Mouse (Mus musculus) liver, embryonic 16.5 days (tissue): ENCODE measurements around the gene Fars2. TPM values are rescaled to one million over a fixed set of nuclear protein-coding genes. Genes with fewer than 3 reads are reported as not detected.

ENCODE experiments used
- ATAC-seq: fragments of 200-750 bp; cut with Nextera tagmentation; 2 replicates; pipeline ENCODE4 v1.8.0; 2017; ENCODE audit warnings: low read depth, mild to moderate bottlenecking, moderate number of reproducible peaks, moderate library complexity
- H3K27ac ChIP-seq: fragments of 300-500 bp; sonication (generic); 2 replicates; pipeline ENCODE4 v1.5.1; 2014; ENCODE audit warnings: mild to moderate bottlenecking, low read length
- H3K27me3 ChIP-seq: fragments of 300-500 bp; sonication (generic); 2 replicates; pipeline ENCODE4 v1.6.1; 2014; ENCODE audit warnings: low read depth, low read length, mixed read lengths; ENCODE audit not compliant: control insufficient read depth, insufficient read depth
- H3K36me3 ChIP-seq: fragments of 300-500 bp; sonication (generic); 2 replicates; pipeline ENCODE4 v1.6.1; 2014; ENCODE audit warnings: mild to moderate bottlenecking; ENCODE audit not compliant: control insufficient read depth, insufficient read depth
- H3K4me1 ChIP-seq: fragments of 300-500 bp; sonication (generic); 2 replicates; pipeline ENCODE4 v1.6.1; 2014; ENCODE audit warnings: low read depth, low read length, mixed read lengths; ENCODE audit not compliant: control insufficient read depth
- H3K4me2 ChIP-seq: fragments of 300-500 bp; sonication (generic); 2 replicates; pipeline ENCODE4 v1.6.1; 2014; ENCODE audit warnings: low read depth, low read length, mixed read lengths
- H3K4me3 ChIP-seq: fragments of 300-500 bp; sonication (generic); 2 replicates; pipeline ENCODE4 v1.5.1; 2014; ENCODE audit warnings: low read depth, mild to moderate bottlenecking, low read length
- H3K9ac ChIP-seq: fragments of 300-500 bp; sonication (generic); 2 replicates; pipeline ENCODE4 v1.6.1; 2014; ENCODE audit warnings: low read depth, low read length
- H3K9me3 ChIP-seq: fragments of 300-500 bp; sonication (generic); replicated peaks from 2 replicates; pipeline ENCODE4 v1.6.1; 2016; ENCODE audit warnings: low read length; ENCODE audit not compliant: control insufficient read depth
- WGBS: fragments of 180-500 bp; shearing (Covaris S2); extraction: QIAGEN DNeasy Blood & Tissue Kit; methylation state at CpG from one replicate; pipeline ENCODE4 v1.1.7; 2014; ENCODE audit not compliant: insufficient replicate concordance; 5-methylcytosine and 5-hydroxymethylcytosine counted together
- polyA plus RNA-seq: library from polyadenylated mRNA; unstranded; fragments of >200 nt; fragmentation: Nextera tagmentation; extraction: Ambion mirVana; gene quantifications from 2 replicates; pipeline ENCODE4 v1.2.1, GENCODE M21; 2015

Fars2 gene
- polyA plus RNA-seq, 1 experiment from 2014 or later, result 26.0 TPM

DNA sequence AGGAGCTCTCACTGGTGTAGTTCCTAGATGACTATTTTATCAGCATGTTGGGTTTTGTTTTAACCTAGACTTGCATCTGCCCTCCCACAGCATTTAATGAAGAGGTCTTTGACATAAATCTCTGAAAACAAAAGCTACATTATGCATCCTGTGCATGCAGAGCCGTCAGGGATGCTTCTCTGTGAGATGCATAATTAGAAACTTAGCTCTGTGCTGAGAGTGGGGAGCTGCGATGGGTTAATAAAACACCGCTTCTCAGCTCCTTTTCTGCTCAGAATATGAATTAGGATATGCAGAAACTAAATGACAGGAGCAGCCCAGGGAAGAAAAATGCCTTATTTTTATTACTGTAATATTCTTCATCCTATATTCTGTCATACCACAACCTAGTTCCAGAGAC, 251.6 kb downstream of the Fars2 start:
- no peaks in the 10 kb centered on the region for H3K36me3 ChIP-seq
- no peak overlapping the region for H3K9ac ChIP-seq
- no peaks in the 10 kb centered on the region for H3K27me3 ChIP-seq
- H3K4me2 ChIP-seq, result no peak overlapping the region
- no peaks in the 10 kb centered on the region for H3K4me1 ChIP-seq
- ATAC-seq, result no peak
- no peak overlapping the region for H3K27ac ChIP-seq
- H3K4me3 ChIP-seq, result no peak overlapping the region
- H3K9me3 ChIP-seq, result no peaks in the 10 kb centered on the region
- WGBS, result 76% methylated on average over 3 of the region's 3 CpGs

- Histone ChIP-seq H3K27me3 (no peaks in the 10 kb centered on the region), H3K4me3 (no peak overlapping the region), H3K36me3 (no peaks in the 10 kb centered on the region), H3K9me3 (no peaks in the 10 kb centered on the region), H3K9ac (no peak overlapping the region), H3K4me1 (no peaks in the 10 kb centered on the region), H3K4me2 (no peak overlapping the region), H3K27ac (no peak overlapping the region)
- no peak for ATAC-seq
- WGBS, result 67% methylated on average over 11 of the region's 11 CpGs
These were observed 252.2 kb downstream of the Fars2 start for GRCm38 (mm10) chr13:36369400-36369799.

GRCm38 (mm10) chr13:36383236-36383635, 266.0 kb downstream of the Fars2 start:
- H3K9me3 ChIP-seq, result no peaks in the 10 kb centered on the region
- 55% methylated on average over 2 of the region's 2 CpGs for WGBS
- no peak overlapping the region for H3K4me2 ChIP-seq
- no peaks in the 10 kb centered on the region; the same call in 1 of the 2 replicates for H3K4me1 ChIP-seq
- no peaks in the 10 kb centered on the region for H3K36me3 ChIP-seq
- no peak overlapping the region for H3K9ac ChIP-seq
- H3K27ac ChIP-seq, result no peak overlapping the region
- no peak overlapping the region for H3K4me3 ChIP-seq
- no peaks in the 10 kb centered on the region for H3K27me3 ChIP-seq
- ATAC-seq, result 0 out of 2 replicates have a peak, but pooled peaks have one; percentile 32

- no peak overlapping the region for H3K27ac ChIP-seq
- H3K36me3 ChIP-seq, result no peaks in the 10 kb centered on the region
- 73% methylated on average over 5 of the region's 5 CpGs for WGBS
- H3K4me3 ChIP-seq, result no peak overlapping the region
- H3K27me3 ChIP-seq, result no peaks in the 10 kb centered on the region
- no peak for ATAC-seq
- no peaks in the 10 kb centered on the region for H3K9me3 ChIP-seq
- H3K9ac ChIP-seq, result no peak overlapping the region
- H3K4me1 ChIP-seq, result no peaks in the 10 kb centered on the region; the same call in 1 of the 2 replicates
- H3K4me2 ChIP-seq, result no peak overlapping the region
These were observed 268.9 kb downstream of the Fars2 start for GRCm38 (mm10) chr13:36386074-36386473.

- no peaks in the 10 kb centered on the region; the same call in 1 of the 2 replicates for H3K4me1 ChIP-seq
- H3K36me3 ChIP-seq, result no peaks in the 10 kb centered on the region
- H3K9me3 ChIP-seq, result no peaks in the 10 kb centered on the region
- no peaks in the 10 kb centered on the region for H3K27me3 ChIP-seq
- WGBS, result 84% methylated on average over 7 of the region's 7 CpGs
- ATAC-seq, result no peak
- no peak overlapping the region for H3K4me2 ChIP-seq
- H3K4me3 ChIP-seq, result no peak overlapping the region
- H3K9ac ChIP-seq, result no peak overlapping the region
- H3K27ac ChIP-seq, result no peak overlapping the region
These were observed 274.7 kb downstream of the Fars2 start for GRCm38 (mm10) chr13:36391936-36392335.

- H3K36me3 ChIP-seq, result no peaks in the 10 kb centered on the region
- WGBS, result 70% methylated on average over 4 of the region's 4 CpGs
- no peak overlapping the region for H3K9ac ChIP-seq
- no peak for ATAC-seq
- no peaks in the 10 kb centered on the region for H3K27me3 ChIP-seq
- H3K9me3 ChIP-seq, result no peaks in the 10 kb centered on the region
- H3K27ac ChIP-seq, result no peak overlapping the region
- H3K4me2 ChIP-seq, result no peak overlapping the region
- H3K4me1 ChIP-seq, result no peaks in the 10 kb centered on the region; the same call in 1 of the 2 replicates
- H3K4me3 ChIP-seq, result no peak overlapping the region
These were observed 275.5 kb downstream of the Fars2 start for GRCm38 (mm10) chr13:36392666-36393065.

GRCm38 (mm10) chr13:36401011-36401410, 283.8 kb downstream of the Fars2 start:
- WGBS, result 70% methylated on average over 2 of the region's 2 CpGs
- ATAC-seq, result no peak
- no peak overlapping the region for H3K4me2 ChIP-seq

GRCm38 (mm10) chr13:36413276-36413675, 296.1 kb downstream of the Fars2 start:
- Histone ChIP-seq H3K27me3 (no peaks in the 10 kb centered on the region), H3K9me3 (no peaks in the 10 kb centered on the region), H3K36me3 (no peaks in the 10 kb centered on the region), H3K9ac (no peak overlapping the region), H3K4me2 (no peak overlapping the region), H3K4me3 (no peak overlapping the region), H3K4me1 (no peaks in the 10 kb centered on the region), H3K27ac (no peak overlapping the region)
- ATAC-seq, result no peak
- 51% methylated on average over 1 of the region's 1 CpGs for WGBS

More at GRCm38 (mm10) chr13:36401011-36401410, 283.8 kb downstream of the Fars2 start:
- Histone ChIP-seq H3K4me1 (no peaks in the 10 kb centered on the region), H3K36me3 (no peaks in the 10 kb centered on the region), H3K27ac (no peak overlapping the region), H3K4me3 (no peak overlapping the region), H3K27me3 (no peaks in the 10 kb centered on the region), H3K9me3 (no peaks in the 10 kb centered on the region), H3K9ac (no peak overlapping the region)

DNA sequence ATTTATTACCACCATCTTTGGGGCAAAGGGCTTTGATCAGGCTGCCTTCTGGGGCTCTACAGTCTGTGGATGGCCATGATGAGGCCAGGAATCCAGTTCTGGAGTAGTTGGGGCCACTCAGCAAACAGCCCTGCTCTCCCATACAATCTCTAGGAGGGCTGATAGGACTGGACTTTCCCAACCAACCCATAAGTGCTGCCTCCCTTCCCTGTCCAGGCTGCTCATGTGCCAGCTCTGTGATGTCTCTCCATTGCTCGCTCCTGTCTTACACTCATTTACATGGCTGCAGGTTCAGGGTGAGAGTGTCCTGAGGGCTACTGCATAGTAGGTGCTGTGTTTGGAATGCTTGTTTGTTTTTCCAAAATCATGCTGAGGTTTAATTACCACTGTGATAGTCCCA, 298.0 kb downstream of the Fars2 start:
- Histone ChIP-seq H3K9ac (no peak overlapping the region), H3K36me3 (no peaks in the 10 kb centered on the region), H3K4me2 (no peak overlapping the region), H3K27me3 (no peaks in the 10 kb centered on the region), H3K4me1 (no peaks in the 10 kb centered on the region), H3K4me3 (no peak overlapping the region), H3K9me3 (no peaks in the 10 kb centered on the region), H3K27ac (no peak overlapping the region)
- no peak for ATAC-seq
- WGBS, result 76% methylated on average over 1 of the region's 1 CpGs
